Mouse (Mus musculus) liver (tissue): ENCODE measurements around the gene Foxred1.

Experiments used
- DNase-seq: peaks from one replicate; pipeline ENCODE4 v3.0.0-alpha.2; 2020; ENCODE audit warnings: mixed read lengths

The Foxred1 gene

DNA sequence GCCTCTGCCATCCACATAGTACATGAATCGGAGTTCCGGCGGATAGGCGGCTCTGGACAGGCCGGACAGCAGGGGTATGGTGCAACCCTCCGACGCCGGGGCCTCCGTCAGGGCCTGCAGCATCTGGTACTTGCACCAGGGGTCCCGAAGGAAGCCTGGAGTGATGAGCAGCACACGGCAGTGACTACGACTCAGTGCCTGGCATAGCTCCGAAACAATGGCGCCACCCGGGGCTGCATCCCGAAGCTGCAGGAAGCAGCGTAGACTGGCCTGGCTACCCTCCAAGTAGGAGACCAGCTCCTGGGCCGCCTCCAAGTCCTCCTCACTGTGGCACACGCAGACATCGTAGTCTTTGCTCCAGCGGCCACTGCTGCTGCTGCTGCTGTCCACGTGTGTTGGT lies 22.2 kb downstream of the Foxred1 start:
- DNase-seq: no peak

DNA sequence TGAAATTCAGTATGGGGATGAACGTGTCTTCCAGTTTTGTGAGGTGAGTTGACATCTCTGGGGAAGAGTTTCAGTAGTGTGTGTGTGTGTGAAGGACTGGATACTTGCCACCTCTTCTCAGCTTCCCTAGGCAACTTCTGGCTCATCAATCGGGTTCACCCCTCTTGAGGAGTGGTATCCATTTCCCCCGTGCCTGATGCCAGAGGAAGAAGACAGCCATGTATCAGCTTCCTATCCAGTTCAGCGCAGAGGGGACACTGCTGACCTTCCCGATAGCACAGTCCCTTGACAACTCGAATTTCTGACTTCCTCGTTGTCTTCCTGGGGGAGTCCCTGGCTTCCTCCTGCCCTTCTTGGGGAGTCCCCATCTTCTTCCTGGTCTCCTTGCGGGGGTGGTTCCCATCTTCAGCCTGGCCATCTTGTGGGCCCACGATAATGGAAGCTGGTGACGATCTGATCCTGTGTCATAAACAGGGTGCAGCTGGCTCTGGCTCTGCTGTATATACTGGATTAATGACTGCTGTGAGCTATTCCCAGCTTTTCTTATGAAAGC lies 23.4 kb downstream of the Foxred1 start:
- DNase-seq: no peak

DNA sequence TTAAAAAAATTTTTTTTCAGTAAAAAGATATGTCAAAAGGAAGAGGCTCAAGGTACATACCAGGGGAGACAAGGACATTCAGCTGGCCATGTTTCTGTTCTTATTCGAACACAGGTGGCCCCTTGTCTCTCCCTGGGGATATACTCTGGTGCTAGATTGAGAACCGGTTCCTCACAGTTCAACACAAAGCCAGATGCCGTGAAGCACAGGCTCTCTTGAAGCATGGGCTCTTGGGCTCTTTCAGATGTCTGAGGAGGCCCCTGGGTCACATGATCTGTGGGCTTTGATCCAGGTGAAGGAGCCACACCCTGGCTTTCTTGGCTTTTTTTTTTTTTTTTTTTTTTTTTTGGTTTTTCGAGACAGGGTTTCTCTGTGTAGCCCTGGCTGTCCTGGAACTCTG lies 24.4 kb downstream of the Foxred1 start:
- DNase-seq: no peak

DNA sequence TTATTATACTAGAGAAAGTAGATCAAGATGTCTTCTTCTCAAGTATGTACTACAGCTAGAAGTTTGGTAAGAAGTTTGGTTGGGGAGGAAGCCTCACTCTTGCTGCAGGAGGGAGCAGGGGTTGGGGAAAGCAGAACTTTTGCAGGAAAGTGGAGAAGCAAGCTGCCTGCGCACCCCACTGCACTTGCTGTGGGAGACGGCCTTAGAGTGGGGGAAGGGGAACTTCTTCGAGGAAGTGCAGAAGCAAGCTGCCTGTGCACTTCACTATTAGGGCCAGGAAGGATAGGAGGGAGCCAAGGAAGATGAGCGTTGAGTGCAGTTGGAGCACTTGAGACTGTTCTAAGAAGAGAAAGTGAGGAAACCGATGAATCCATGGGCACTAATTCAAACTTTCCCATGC lies 27.5 kb downstream of the Foxred1 start:
- peak; percentile 19 for DNase-seq

DNA sequence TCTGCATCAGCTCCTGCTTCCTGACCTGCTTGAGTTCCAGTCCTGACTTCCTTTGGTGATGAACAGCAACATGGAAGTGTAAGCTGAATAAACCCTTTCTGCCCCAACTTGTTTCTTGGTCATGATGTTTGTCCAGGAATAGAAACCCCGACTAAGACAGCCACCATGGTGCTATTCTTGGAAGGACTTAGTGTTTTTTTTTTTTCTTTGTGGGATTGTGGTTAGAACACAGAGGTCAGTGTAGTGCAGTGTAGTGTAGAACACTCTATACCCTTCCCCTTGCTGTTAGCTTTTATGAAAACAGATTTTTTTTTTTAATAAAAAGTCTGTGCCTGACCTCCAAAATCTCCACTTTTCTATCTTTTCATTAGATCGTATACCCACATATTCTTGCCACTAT lies 28.0 kb downstream of the Foxred1 start:
- DNase-seq: no peak

DNA sequence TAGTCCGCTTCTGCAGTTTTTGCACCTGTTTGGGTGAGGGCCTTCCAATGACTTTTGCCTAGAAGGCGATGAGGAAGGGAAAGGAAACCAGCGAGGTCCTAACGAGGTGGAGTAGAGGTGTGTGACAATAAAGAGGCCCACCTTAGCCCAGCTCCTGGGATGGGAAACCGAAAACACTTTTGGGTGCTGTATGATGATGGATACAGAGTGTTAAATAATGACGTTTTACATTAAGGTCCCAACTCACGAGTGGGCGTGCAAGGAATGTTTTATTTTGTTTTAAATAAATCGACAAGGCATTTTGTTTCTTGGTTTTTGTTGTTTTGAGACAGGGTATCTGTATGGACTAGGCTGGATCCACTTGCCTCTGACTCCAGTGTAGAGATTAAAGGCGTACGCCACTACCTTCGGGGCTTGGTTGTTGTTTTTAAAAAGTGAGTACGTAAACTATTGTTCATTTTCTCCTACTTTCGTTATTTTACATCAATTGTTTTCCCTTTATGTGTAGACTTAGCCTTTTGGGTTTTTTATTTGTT lies 34.7 kb downstream of the Foxred1 start:
- no peak for DNase-seq

- peak; percentile 95 for DNase-seq
Observed at GRCm38 (mm10) chr9:35175251-35176123, 35.4 kb downstream of the Foxred1 start, which contains the start of gene Dcps. TSS of gene Dcps (minus strand) at chr9:35176061.

DNA sequence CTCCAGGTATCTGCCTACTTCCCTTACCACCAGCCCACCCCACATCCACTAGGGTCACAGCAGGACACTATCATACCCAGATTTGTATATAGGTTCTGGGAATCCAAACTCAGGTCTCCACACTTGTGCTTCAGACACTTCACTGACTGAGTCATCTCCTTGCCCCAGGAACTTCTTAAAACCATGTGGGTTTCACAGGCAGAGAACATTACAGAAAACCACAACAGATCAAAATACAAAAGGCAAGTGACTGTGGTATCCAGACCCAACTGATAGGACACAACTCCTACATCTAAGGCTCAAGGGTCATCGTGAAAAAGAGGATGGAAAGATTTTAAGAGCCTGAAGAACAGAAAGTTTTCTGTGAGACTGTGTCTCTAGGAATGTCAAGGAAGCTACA lies 37.5 kb downstream of the Foxred1 start:
- DNase-seq: no peak

DNA sequence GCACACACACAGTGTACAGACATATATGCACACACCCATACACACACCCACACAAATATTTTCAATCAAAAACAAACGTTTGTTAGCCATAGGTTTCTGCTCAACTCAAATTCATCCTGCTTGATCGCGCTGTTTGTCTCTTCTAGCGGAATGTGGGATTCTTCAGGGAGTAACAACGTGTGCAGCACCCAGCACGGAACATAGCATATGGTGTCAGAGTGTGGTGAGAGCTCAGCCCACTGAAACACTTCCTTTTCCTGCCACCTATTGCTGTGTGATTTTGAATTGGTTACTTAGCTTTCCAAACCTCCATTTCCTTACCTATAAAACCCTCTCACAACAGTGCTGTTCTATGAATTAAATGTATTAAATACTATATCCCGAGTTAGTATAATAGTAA lies 40.8 kb downstream of the Foxred1 start:
- no peak for DNase-seq

DNA sequence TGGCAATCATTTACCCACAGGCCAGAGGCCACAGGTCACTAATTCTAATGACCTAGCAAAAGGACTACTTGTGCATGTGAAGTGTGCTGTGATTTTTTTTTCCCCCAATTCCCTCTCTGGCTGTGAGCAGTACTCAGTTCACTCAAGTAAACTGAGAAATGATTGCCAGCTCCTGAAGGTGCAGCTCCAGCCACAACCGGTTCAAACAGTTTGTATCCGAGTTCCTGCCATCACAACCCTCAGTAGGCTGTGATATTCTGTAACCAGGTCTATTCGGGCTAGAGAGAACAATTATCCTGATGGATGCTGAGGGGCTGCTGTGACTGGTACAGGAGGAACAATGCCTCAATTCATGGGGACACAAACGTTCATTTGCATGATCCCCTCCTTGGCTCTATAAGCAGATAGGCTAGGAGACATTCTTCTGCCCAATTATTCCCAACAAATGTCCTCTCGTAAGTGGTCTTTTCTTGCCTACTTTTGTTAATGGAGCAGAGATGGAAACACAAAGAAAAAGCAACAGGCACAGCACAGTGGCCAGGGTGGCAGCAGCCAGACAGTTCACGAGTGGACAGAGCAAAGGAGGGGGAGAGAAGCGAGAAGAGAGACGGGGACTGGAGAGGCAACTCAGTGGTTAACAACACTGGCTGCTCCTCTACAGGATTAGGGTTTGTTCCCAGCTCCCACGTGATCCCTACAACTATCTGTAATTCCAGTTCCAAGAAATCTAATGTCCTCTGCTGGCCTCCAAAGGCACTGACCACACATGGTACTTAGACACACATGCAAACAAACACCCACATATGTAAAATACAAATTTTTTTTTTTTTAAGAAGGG lies 43.8 kb downstream of the Foxred1 start:
- no peak for DNase-seq

- peak; percentile 19 for DNase-seq
Observed at GRCm38 (mm10) chr9:35166144-35166797, 44.6 kb downstream of the Foxred1 start.

DNA sequence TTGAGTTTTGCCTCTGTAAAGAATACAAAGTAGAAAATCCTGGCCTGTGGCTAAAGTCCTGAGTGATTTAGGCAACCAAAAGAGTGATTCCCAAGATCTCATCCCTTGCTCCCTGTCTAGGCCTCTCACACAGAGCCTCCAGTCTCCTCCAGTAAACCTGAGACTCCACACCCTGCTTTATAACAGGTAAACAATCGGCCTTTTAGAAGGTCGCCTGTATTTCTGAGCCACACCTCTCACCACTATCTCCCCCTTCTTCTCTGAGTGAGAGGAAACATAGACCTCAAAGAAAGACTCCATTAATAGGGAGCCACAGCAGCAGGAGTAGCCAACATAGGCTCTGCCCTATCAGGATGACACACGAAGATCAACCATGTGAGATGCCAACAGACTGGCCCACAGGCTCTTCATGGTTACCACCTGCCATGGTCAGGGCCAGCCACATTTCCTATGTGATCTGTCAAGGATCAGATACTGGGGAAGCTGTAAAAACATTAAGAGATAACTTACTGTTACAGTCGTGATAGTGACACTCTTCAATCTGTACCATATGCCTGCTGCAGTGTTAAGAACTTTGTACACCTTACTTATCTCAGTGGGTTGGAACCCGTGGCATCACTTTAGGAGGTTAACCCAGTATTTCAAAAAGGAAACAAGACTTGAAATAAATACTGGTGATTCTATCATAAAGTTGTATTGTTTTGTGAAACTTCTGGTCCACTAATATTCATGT lies 46.5 kb downstream of the Foxred1 start:
- DNase-seq: no peak

- no peak for DNase-seq
Observed at GRCm38 (mm10) chr9:35163011-35163690, 47.7 kb downstream of the Foxred1 start.

- DNase-seq: no peak
Observed at GRCm38 (mm10) chr9:35161721-35162120, 49.1 kb downstream of the Foxred1 start.

DNA sequence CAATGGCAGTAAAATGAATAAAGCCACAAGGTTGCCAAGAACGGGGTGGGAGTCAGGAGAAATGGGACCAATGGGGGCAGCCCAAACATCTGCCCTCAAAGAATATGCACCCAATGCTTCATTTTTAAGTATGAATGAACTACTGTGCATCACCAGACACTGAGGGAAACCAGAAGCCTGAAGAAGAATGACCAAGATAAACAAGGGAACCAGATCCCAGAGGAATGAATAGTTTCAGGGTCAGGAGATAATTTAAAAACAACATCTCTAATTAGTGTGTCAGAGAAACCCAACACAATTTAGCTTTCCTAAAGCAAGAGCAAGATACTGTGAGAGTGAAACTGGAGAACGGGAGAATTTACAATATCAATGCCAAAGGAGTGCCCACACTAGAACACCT lies 50.2 kb downstream of the Foxred1 start:
- DNase-seq: no peak

DNA sequence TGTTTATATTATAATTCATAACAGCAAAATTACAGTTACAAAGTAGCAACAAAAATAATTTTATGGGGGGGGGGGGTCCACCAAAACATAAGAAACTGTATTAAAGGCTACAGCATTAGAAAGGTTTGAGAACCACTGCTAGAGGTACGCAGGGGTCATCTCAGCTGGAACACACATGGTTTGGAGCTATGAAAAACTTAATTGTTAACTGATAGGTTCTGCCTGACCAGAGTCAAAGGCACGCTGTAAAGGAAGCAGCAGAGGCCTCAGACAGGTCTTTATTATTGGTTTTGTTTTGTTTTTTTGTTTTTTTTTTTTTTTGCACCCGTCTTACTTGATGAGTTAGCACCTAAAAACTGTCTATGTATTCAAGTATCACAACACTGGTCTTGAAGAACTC lies 52.4 kb downstream of the Foxred1 start:
- DNase-seq: no peak

GRCm38 (mm10) chr9:35156862-35157261 lies 54.0 kb downstream of the Foxred1 start:
- DNase-seq: no peak

GRCm38 (mm10) chr9:35156002-35156710 lies 54.7 kb downstream of the Foxred1 start:
- no peak for DNase-seq
